Mouse (Mus musculus): ENCODE measurements around the gene Gstcd. TPM values are rescaled to one million over a fixed set of nuclear protein-coding genes. Genes with fewer than 3 reads are reported as not detected.

Gene Gstcd
- polyA plus RNA-seq, 2 experiments: 8.0 to 15.1 TPM

DNA sequence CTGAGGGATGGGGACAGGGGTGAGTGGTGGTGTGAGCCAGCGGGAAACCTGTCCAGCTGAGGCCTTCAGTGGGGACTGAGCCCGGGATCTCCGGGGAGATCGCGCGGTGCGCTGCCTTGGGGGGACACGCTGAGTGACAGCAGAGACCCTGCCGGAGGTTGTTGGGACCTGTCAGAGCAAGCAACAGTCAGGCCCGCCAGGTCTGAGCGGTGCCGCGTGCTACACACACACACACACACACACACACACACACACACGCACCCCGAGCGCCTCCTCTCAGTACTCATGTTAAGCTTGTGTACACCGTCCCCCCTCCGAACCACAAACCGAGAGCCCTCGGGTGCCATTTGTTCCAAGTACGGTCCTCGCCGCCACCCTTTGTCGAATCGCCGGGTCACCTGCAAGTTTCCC lies 142.4 kb downstream of the Gstcd start:
- H3K36me3 ChIP-seq (ENCODE audit: control insufficient read depth, insufficient read depth, low read length): no peaks in the 10 kb centered on the region
- peak overlapping the region; percentile 64 for H3K4me3 ChIP-seq (replicated peaks; ENCODE audit: low read length)
- H3K27me3 ChIP-seq (ENCODE audit: control insufficient read depth, insufficient read depth, low read length): no peaks in the 10 kb centered on the region; the same call in 1 of the 2 replicates
- peak overlapping the region; percentile 62 for H3K9ac ChIP-seq (ENCODE audit: low read depth, low read length, severe bottlenecking)
- peak overlapping the region; percentile 99 for H3K4me2 ChIP-seq (replicated peaks; ENCODE audit: low read depth, low read length, severe bottlenecking)
- no peak overlapping the region for H3K27ac ChIP-seq (replicated peaks; ENCODE audit: low read depth, low read length)
- ATAC-seq (ENCODE audit: low FRiP score, low read depth) (peak; percentile 45; the same call in 1 of the 2 replicates), DNase-seq (ENCODE audit: low spot score) (peak; percentile 26)
- H3K9me3 ChIP-seq (ENCODE audit: control insufficient read depth, low read length): no peaks in the 10 kb centered on the region
- under 1% methylated on average over 21 of the region's 26 CpGs for WGBS
- peaks cover 8% of the 10 kb centered on the region for H3K4me1 ChIP-seq (ENCODE audit: control insufficient read depth, insufficient read depth, low read length)
- no peak for TF ChIP-seq POLR2A (IDR thresholded peaks at IDR 0.05; ENCODE audit: borderline replicate concordance, extremely low read depth, insufficient read depth, insufficient read length)

DNA sequence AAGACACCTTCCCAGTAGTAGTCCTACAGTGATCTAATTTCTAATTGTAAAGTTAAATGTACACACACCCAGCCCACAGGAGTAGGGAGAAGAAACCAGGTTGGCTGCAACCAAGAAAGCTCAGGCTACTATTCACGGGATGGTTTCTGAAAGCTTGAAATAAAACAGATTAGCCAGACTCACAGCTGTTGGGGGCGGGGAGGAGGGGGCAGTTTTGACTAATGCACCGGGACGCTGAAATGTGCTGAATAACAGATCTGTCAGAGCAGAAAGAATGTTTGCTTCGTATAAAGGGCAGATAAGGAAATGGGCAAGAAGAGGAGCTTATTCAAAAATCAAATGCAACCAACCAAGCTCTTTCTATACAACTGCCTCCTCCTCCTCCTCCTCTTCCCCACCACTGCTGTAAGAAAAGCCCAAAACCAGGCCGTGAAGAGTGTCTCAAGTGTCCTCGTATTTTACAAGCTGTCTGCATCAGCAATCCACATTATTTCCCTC lies 143.5 kb downstream of the Gstcd start:
- Histone ChIP-seq H3K4me2 (replicated peaks; ENCODE audit: low read depth, low read length, severe bottlenecking) (peak overlapping the region; percentile 99), H3K36me3 (ENCODE audit: control insufficient read depth, insufficient read depth, low read length) (no peaks in the 10 kb centered on the region), H3K27ac (replicated peaks; ENCODE audit: low read depth, low read length) (no peak overlapping the region), H3K9me3 (ENCODE audit: control insufficient read depth, low read length) (no peaks in the 10 kb centered on the region), H3K4me3 (replicated peaks; ENCODE audit: low read length) (peak overlapping the region; percentile 64; the same call in 1 of the 2 replicates), H3K4me1 (ENCODE audit: control insufficient read depth, insufficient read depth, low read length) (peaks cover 14% of the 10 kb centered on the region), H3K9ac (ENCODE audit: low read depth, low read length, severe bottlenecking) (no peak overlapping the region), H3K27me3 (ENCODE audit: control insufficient read depth, insufficient read depth, low read length) (no peaks in the 10 kb centered on the region; the same call in 1 of the 2 replicates)
- TF ChIP-seq POLR2A (IDR thresholded peaks at IDR 0.05; ENCODE audit: borderline replicate concordance, extremely low read depth, insufficient read depth, insufficient read length): no peak
- ATAC-seq (ENCODE audit: low FRiP score, low read depth): no peak
- DNase-seq (ENCODE audit: low spot score): no peak
- 15% methylated on average over 7 of the region's 7 CpGs for WGBS

DNA sequence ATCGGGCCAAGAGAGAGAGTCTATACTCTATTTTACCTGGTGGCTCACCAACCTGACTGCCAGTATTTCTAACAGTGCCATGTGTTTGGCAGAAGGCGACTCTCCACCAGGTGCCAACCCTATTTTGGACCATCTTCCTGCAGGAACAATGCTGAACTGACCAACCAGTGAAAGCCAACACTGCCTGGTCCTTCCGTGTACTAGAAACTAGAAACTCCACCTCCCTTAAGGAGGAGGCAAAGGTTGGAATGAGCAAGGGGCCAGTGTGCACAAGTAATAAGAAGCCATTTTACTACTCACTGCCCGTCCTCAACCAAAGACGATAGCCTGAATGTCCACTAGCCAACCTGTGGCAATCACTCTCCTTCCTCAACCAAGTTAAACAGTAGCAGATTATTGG lies 145.7 kb downstream of the Gstcd start:
- no peaks in the 10 kb centered on the region for H3K9me3 ChIP-seq (ENCODE audit: control insufficient read depth, low read length)
- H3K27ac ChIP-seq (replicated peaks; ENCODE audit: low read depth, low read length): no peak overlapping the region
- no peak for TF ChIP-seq POLR2A (IDR thresholded peaks at IDR 0.05; ENCODE audit: borderline replicate concordance, extremely low read depth, insufficient read depth, insufficient read length)
- H3K36me3 ChIP-seq (ENCODE audit: control insufficient read depth, insufficient read depth, low read length): no peaks in the 10 kb centered on the region
- H3K27me3 ChIP-seq (ENCODE audit: control insufficient read depth, insufficient read depth, low read length): no peaks in the 10 kb centered on the region; the same call in 1 of the 2 replicates
- peaks cover 14% of the 10 kb centered on the region for H3K4me1 ChIP-seq (ENCODE audit: control insufficient read depth, insufficient read depth, low read length)
- no peak overlapping the region for H3K4me3 ChIP-seq (replicated peaks; ENCODE audit: low read length)
- no peak overlapping the region for H3K4me2 ChIP-seq (replicated peaks; ENCODE audit: low read depth, low read length, severe bottlenecking)
- no peak overlapping the region for H3K9ac ChIP-seq (ENCODE audit: low read depth, low read length, severe bottlenecking)
- 82% methylated on average over 5 of the region's 5 CpGs for WGBS
- DNase-seq (ENCODE audit: low spot score) (no peak), ATAC-seq (ENCODE audit: low FRiP score, low read depth) (no peak)

DNA sequence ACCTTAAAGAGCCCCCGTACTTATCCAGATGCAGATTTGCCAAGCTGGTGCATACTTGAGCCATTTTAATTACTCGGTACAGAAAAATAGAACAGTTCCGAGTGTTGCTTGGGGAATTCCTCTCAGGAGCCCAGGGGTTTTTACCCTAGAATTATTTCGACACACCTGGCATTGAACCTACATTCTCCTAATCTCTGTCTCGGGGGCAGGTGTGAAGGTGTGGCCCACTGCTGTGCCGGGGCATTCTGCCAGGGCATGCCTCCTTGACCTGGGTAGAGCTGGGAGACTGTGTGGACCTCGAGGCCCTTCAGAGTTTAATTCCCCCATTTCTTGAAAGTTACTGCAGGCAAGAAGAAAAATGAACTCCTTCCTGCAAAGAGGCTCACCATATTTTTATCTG lies 146.2 kb downstream of the Gstcd start:
- H3K4me1 ChIP-seq (ENCODE audit: control insufficient read depth, insufficient read depth, low read length): peaks cover 14% of the 10 kb centered on the region
- H3K27ac ChIP-seq (replicated peaks; ENCODE audit: low read depth, low read length): no peak overlapping the region
- ATAC-seq (ENCODE audit: low FRiP score, low read depth) (no peak), DNase-seq (ENCODE audit: low spot score) (no peak)
- H3K4me2 ChIP-seq (replicated peaks; ENCODE audit: low read depth, low read length, severe bottlenecking): no peak overlapping the region
- no peak overlapping the region for H3K4me3 ChIP-seq (replicated peaks; ENCODE audit: low read length)
- 55% methylated on average over 7 of the region's 7 CpGs for WGBS
- TF ChIP-seq POLR2A (IDR thresholded peaks at IDR 0.05; ENCODE audit: borderline replicate concordance, extremely low read depth, insufficient read depth, insufficient read length): no peak
- H3K27me3 ChIP-seq (ENCODE audit: control insufficient read depth, insufficient read depth, low read length): no peaks in the 10 kb centered on the region; the same call in 1 of the 2 replicates
- H3K9me3 ChIP-seq (ENCODE audit: control insufficient read depth, low read length): no peaks in the 10 kb centered on the region
- H3K36me3 ChIP-seq (ENCODE audit: control insufficient read depth, insufficient read depth, low read length): no peaks in the 10 kb centered on the region
- no peak overlapping the region for H3K9ac ChIP-seq (ENCODE audit: low read depth, low read length, severe bottlenecking)

DNA sequence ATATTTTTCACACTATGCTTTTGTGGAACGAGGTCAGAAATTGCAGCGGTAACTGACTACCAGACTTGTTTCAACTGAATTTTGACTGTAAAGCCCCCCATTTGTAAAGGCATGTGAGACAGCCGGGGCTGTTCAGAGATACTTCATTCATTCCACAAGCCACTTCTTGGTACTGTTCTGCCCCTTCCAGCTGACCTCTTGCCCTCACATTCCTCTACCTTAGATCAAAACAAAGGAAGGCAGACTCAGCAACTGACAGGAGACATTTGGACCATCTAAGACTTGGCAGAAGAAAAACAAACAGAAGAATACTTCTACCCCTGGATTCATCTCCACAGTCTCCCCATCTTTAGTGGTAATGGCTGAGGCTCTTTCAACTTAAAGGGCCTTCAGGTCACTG lies 147.2 kb downstream of the Gstcd start:
- 24% methylated on average over 3 of the region's 3 CpGs for WGBS
- TF ChIP-seq POLR2A (IDR thresholded peaks at IDR 0.05; ENCODE audit: borderline replicate concordance, extremely low read depth, insufficient read depth, insufficient read length): no peak
- Histone ChIP-seq H3K27ac (replicated peaks; ENCODE audit: low read depth, low read length) (no peak overlapping the region), H3K4me1 (ENCODE audit: control insufficient read depth, insufficient read depth, low read length) (peaks cover 14% of the 10 kb centered on the region), H3K4me3 (replicated peaks; ENCODE audit: low read length) (no peak overlapping the region), H3K4me2 (replicated peaks; ENCODE audit: low read depth, low read length, severe bottlenecking) (no peak overlapping the region), H3K9me3 (ENCODE audit: control insufficient read depth, low read length) (no peaks in the 10 kb centered on the region), H3K27me3 (ENCODE audit: control insufficient read depth, insufficient read depth, low read length) (no peaks in the 10 kb centered on the region; the same call in 1 of the 2 replicates), H3K36me3 (ENCODE audit: control insufficient read depth, insufficient read depth, low read length) (no peaks in the 10 kb centered on the region), H3K9ac (ENCODE audit: low read depth, low read length, severe bottlenecking) (no peak overlapping the region)
- no peak for ATAC-seq (ENCODE audit: low FRiP score, low read depth)
- no peak for DNase-seq (ENCODE audit: low spot score)
